Comparison of ENCODE assay signal across 8 mouse cellular contexts in the genomic region with DNA sequence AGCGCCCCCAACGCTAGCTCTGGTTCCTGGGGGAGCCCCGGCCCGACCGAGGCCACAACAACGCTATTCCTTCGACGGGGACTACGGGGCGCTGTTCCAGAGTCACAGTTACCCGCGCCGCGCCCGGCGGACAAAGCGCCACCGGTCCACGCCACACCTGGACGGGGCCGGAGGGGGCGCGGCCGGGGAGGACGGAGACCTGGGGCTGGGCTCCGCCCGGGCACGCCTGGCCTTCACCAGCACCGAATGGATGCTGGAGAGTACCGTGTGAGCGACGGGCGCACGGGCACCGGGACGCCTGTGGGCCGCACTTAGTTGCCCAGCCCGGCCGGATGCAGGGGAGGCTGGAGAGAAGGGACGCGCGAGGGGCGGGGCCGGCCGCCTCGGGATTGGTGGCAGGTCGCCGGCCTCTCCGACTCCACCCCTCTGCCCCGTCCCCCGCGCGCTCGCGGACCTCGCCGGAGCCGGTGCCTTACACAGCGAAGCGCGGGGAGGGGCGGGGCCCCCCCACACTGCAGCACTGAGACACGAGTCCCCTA. TPM values are rescaled to one million over a fixed set of nuclear protein-coding genes. Genes with fewer than 3 reads are reported as not detected.
DNase-seq lines count a peak whose midpoint lies in the region; ATAC-seq and TF ChIP-seq lines count a peak whose summit lies in the region.

No protein-coding gene starts in this region.

- 0 out of 2 replicates have a peak overlapping the region, but pooled peaks have one; percentile 18 for H3K9ac ChIP-seq in embryonic facial prominence, embryonic 15.5 days
- peak overlapping the region; percentile 61 for H3K9ac ChIP-seq in hindbrain, embryonic 12.5 days
- H3K9ac ChIP-seq in limb, embryonic 14.5 days (ENCODE audit: low read depth, low read length, severe bottlenecking): peak overlapping the region; percentile 56
- peak overlapping the region; percentile 54 for H3K9ac ChIP-seq in midbrain, embryonic 12.5 days (replicated peaks)

- TF ChIP-seq POLR2A in limb, embryonic 14.5 days (IDR thresholded peaks at IDR 0.05; ENCODE audit: borderline replicate concordance, extremely low read depth, insufficient read depth, insufficient read length): no peak

- ATAC-seq in embryonic facial prominence, embryonic 15.5 days (ENCODE audit: insufficient number of reproducible peaks, low FRiP score, low TSS enrichment, low read depth): peak; percentile 79
- peak; percentile 67 for ATAC-seq in hindbrain, embryonic 12.5 days (ENCODE audit: low FRiP score)
- peak; percentile 61 for ATAC-seq in limb, embryonic 14.5 days (ENCODE audit: low FRiP score, low read depth)
- peak; percentile 81 for ATAC-seq in midbrain, embryonic 12.5 days (ENCODE audit: low FRiP score, low read depth)
- ATAC-seq in activated CD4-positive, CD25-positive, alpha-beta regulatory T cell, adult 4 months: no peak

- H3K27me3 ChIP-seq in embryonic facial prominence, embryonic 15.5 days: peaks cover 11% of the 10 kb centered on the region; the same call in 1 of the 2 replicates
- peaks cover 24% of the 10 kb centered on the region for H3K27me3 ChIP-seq in hindbrain, embryonic 12.5 days
- H3K27me3 ChIP-seq in limb, embryonic 14.5 days (ENCODE audit: control insufficient read depth, insufficient read depth, low read length): 0 out of 2 replicates have a peak, but pooled peaks cover 7% of the 10 kb centered on the region
- H3K27me3 ChIP-seq in midbrain, embryonic 12.5 days: peaks cover 42% of the 10 kb centered on the region

- DNase-seq in spleen, postnatal 36 days (ENCODE audit: low spot score in 2 of 2): peak; percentile 16 to 34
- DNase-seq in spleen, adult 12 weeks (ENCODE audit: low spot score): no peak
- DNase-seq in limb, embryonic 14.5 days (ENCODE audit: low spot score): peak; percentile 36
- no peak for DNase-seq in cerebellum, adult 11-12 months

- H3K27ac ChIP-seq in embryonic facial prominence, embryonic 15.5 days (replicated peaks): no peak overlapping the region
- no peak overlapping the region for H3K27ac ChIP-seq in hindbrain, embryonic 12.5 days
- no peak overlapping the region for H3K27ac ChIP-seq in limb, embryonic 14.5 days (replicated peaks; ENCODE audit: low read depth, low read length)
- no peak overlapping the region for H3K27ac ChIP-seq in midbrain, embryonic 12.5 days (replicated peaks)

- 3% methylated on average over 62 of the region's 63 CpGs for WGBS in embryonic facial prominence, embryonic 15.5 days
- WGBS in hindbrain, embryonic 12.5 days: 2% methylated on average over 62 of the region's 63 CpGs
- 1% methylated on average over 47 of the region's 63 CpGs for WGBS in limb, embryonic 14.5 days
- 2% methylated on average over 63 of the region's 63 CpGs for WGBS in midbrain, embryonic 12.5 days

- peaks cover 23% of the 10 kb centered on the region for H3K4me1 ChIP-seq in embryonic facial prominence, embryonic 15.5 days
- peaks cover 18% of the 10 kb centered on the region for H3K4me1 ChIP-seq in hindbrain, embryonic 12.5 days
- H3K4me1 ChIP-seq in limb, embryonic 14.5 days (ENCODE audit: control insufficient read depth, insufficient read depth, low read length): peaks cover 9% of the 10 kb centered on the region
- H3K4me1 ChIP-seq in midbrain, embryonic 12.5 days: peaks cover 19% of the 10 kb centered on the region

- peaks cover 7% of the 10 kb centered on the region for H3K36me3 ChIP-seq in embryonic facial prominence, embryonic 15.5 days
- H3K36me3 ChIP-seq in hindbrain, embryonic 12.5 days: peaks cover 16% of the 10 kb centered on the region
- H3K36me3 ChIP-seq in limb, embryonic 14.5 days (ENCODE audit: control insufficient read depth, insufficient read depth, low read length): peaks cover 11% of the 10 kb centered on the region
- peaks cover 13% of the 10 kb centered on the region for H3K36me3 ChIP-seq in midbrain, embryonic 12.5 days

- H3K9me3 ChIP-seq in embryonic facial prominence, embryonic 15.5 days (replicated peaks): no peaks in the 10 kb centered on the region
- H3K9me3 ChIP-seq in hindbrain, embryonic 12.5 days (replicated peaks): no peaks in the 10 kb centered on the region
- H3K9me3 ChIP-seq in limb, embryonic 14.5 days (ENCODE audit: control insufficient read depth, low read length): no peaks in the 10 kb centered on the region
- H3K9me3 ChIP-seq in midbrain, embryonic 12.5 days: no peaks in the 10 kb centered on the region

- H3K4me2 ChIP-seq in embryonic facial prominence, embryonic 15.5 days (replicated peaks): peak overlapping the region; percentile 87
- H3K4me2 ChIP-seq in hindbrain, embryonic 12.5 days (replicated peaks): peak overlapping the region; percentile 74
- H3K4me2 ChIP-seq in limb, embryonic 14.5 days (replicated peaks; ENCODE audit: low read depth, low read length, severe bottlenecking): peak overlapping the region; percentile 84
- H3K4me2 ChIP-seq in midbrain, embryonic 12.5 days (replicated peaks): peak overlapping the region; percentile 62

- peak overlapping the region; percentile 49 for H3K4me3 ChIP-seq in embryonic facial prominence, embryonic 15.5 days (replicated peaks)
- H3K4me3 ChIP-seq in hindbrain, embryonic 12.5 days: peak overlapping the region; percentile 38
- H3K4me3 ChIP-seq in limb, embryonic 14.5 days (replicated peaks; ENCODE audit: low read length): peak overlapping the region; percentile 46
- peak overlapping the region; percentile 44 for H3K4me3 ChIP-seq in midbrain, embryonic 12.5 days

RNA-seq across cellular contexts. Expression of gene Lrfn1, which starts 15.5 kb away (rescaled TPM):
- polyA plus RNA-seq in embryonic facial prominence, embryonic 15.5 days (2015; fragmentation: Nextera tagmentation; extraction: Ambion mirVana): 4.8 and 5.3 TPM in 2 replicates
- 14.0 and 15.9 TPM in 2 replicates for polyA plus RNA-seq in hindbrain, embryonic 12.5 days (2016; fragmentation: Nextera tagmentation; extraction: Ambion mirVana)
- 18.7 and 31.8 TPM in 2 replicates for polyA plus RNA-seq in limb, embryonic 14.5 days (2012; rRNA removed)
- 5.9 and 7.6 TPM in 2 replicates for polyA plus RNA-seq in limb, embryonic 14.5 days (2014; fragmentation: Nextera tagmentation; extraction: Ambion mirVana)
- 9.2 and 13.9 TPM in 2 replicates for polyA plus RNA-seq in midbrain, embryonic 12.5 days (2016; fragmentation: Nextera tagmentation; extraction: Ambion mirVana)
- polyA plus RNA-seq in activated CD4-positive, CD25-positive, alpha-beta regulatory T cell, adult 4 months (2017; shearing (Covaris generic)): not detected

RNA-seq across cellular contexts. Expression of gene Gmfg, which starts 30.0 kb away (rescaled TPM):
- 16.8 and 18.1 TPM in 2 replicates for polyA plus RNA-seq in embryonic facial prominence, embryonic 15.5 days (2015; fragmentation: Nextera tagmentation; extraction: Ambion mirVana)
- 5.9 and 6.5 TPM in 2 replicates for polyA plus RNA-seq in hindbrain, embryonic 12.5 days (2016; fragmentation: Nextera tagmentation; extraction: Ambion mirVana)
- polyA plus RNA-seq in limb, embryonic 14.5 days (2012; rRNA removed): 7.0 and 12.7 TPM in 2 replicates
- polyA plus RNA-seq in limb, embryonic 14.5 days (2014; fragmentation: Nextera tagmentation; extraction: Ambion mirVana): 15.7 and 19.4 TPM in 2 replicates
- polyA plus RNA-seq in midbrain, embryonic 12.5 days (2016; fragmentation: Nextera tagmentation; extraction: Ambion mirVana): 6.3 TPM in 2 replicates
- polyA plus RNA-seq in activated CD4-positive, CD25-positive, alpha-beta regulatory T cell, adult 4 months (2017; shearing (Covaris generic)): 100 to 1,000 TPM; 694 to 773 TPM

RNA-seq across cellular contexts. Expression of gene Ifnl2, which starts 43.0 kb away (rescaled TPM):
- not detected in 2 replicates for polyA plus RNA-seq in embryonic facial prominence, embryonic 15.5 days (2015; fragmentation: Nextera tagmentation; extraction: Ambion mirVana)
- not detected in 2 replicates for polyA plus RNA-seq in hindbrain, embryonic 12.5 days (2016; fragmentation: Nextera tagmentation; extraction: Ambion mirVana)
- polyA plus RNA-seq in limb, embryonic 14.5 days (2012; rRNA removed): not detected in 2 replicates
- polyA plus RNA-seq in limb, embryonic 14.5 days (2014; fragmentation: Nextera tagmentation; extraction: Ambion mirVana): not detected in 2 replicates
- polyA plus RNA-seq in midbrain, embryonic 12.5 days (2016; fragmentation: Nextera tagmentation; extraction: Ambion mirVana): not detected in 2 replicates
- not detected for polyA plus RNA-seq in activated CD4-positive, CD25-positive, alpha-beta regulatory T cell, adult 4 months (2017; shearing (Covaris generic))

RNA-seq across cellular contexts. Expression of gene Ifnl3, which starts 55.4 kb away (rescaled TPM):
- not detected in 2 replicates for polyA plus RNA-seq in embryonic facial prominence, embryonic 15.5 days (2015; fragmentation: Nextera tagmentation; extraction: Ambion mirVana)
- polyA plus RNA-seq in hindbrain, embryonic 12.5 days (2016; fragmentation: Nextera tagmentation; extraction: Ambion mirVana): not detected in 2 replicates
- not detected in 2 replicates for polyA plus RNA-seq in limb, embryonic 14.5 days (2012; rRNA removed)
- polyA plus RNA-seq in limb, embryonic 14.5 days (2014; fragmentation: Nextera tagmentation; extraction: Ambion mirVana): not detected in 2 replicates
- not detected in 2 replicates for polyA plus RNA-seq in midbrain, embryonic 12.5 days (2016; fragmentation: Nextera tagmentation; extraction: Ambion mirVana)
- polyA plus RNA-seq in activated CD4-positive, CD25-positive, alpha-beta regulatory T cell, adult 4 months (2017; shearing (Covaris generic)): not detected

Comparison
In these comparisons a context has a peak if more than half of its experiments do, and no peak if none do; other contexts are left out.
1. DNase-seq: peak in spleen, postnatal 36 days (2 of 2) and limb, embryonic 14.5 days (single experiment); none in spleen, adult 12 weeks (single experiment) and cerebellum, adult 11-12 months (single experiment).
2. RNA of gene Gmfg, which starts 30.0 kb away (polyA plus RNA-seq): 694 to 773 TPM in activated CD4-positive, CD25-positive, alpha-beta regulatory T cell, adult 4 months; 7.0 to 19.4 TPM in limb, embryonic 14.5 days, 16.8 to 18.1 TPM in embryonic facial prominence, embryonic 15.5 days, 5.9 to 6.5 TPM in hindbrain, embryonic 12.5 days and 6.3 TPM in midbrain, embryonic 12.5 days; every median in the first group is over 10 times any median in the second.
3. Peak in every context shown above with its lines, with median percentiles within 50 percentile points of each other: H3K4me2 ChIP-seq, H3K4me3 ChIP-seq and H3K9ac ChIP-seq.